Mouse (Mus musculus): ENCODE measurements at regions not wholly inside any gene's neighbourhood (a gene's known extent, or its start where the extent isn't known, plus 50 kb on each side); places are given as distances from the start of the nearest gene placed in this dataset.

- H3K27ac ChIP-seq (ENCODE audit: insufficient read depth, low read length) = no peak overlapping the region
- H3K9ac ChIP-seq (ENCODE audit: low read depth, poor library complexity, severe bottlenecking) = no peak overlapping the region
- H3K9me3 ChIP-seq (replicated peaks; ENCODE audit: control insufficient read depth, insufficient read depth, low read length, poor library complexity, severe bottlenecking) = no peaks in the 10 kb centered on the region; the same call in 1 of the 2 replicates
- no peak for TF ChIP-seq EP300 (IDR thresholded peaks at IDR 0.05; ENCODE audit: insufficient read depth, low read depth, low read length)
- TF ChIP-seq POLR2A (IDR thresholded peaks at IDR 0.05; ENCODE audit: insufficient read depth, low read length) = no peak
- no peak for TF ChIP-seq CTCF (IDR thresholded peaks at IDR 0.05; ENCODE audit: low read depth, low read length)
- no peaks in the 10 kb centered on the region for H3K36me3 ChIP-seq (ENCODE audit: control insufficient read depth, insufficient read depth, low read length, poor library complexity, severe bottlenecking)
- H3K4me1 ChIP-seq (ENCODE audit: control insufficient read depth, insufficient read depth, low read length) = no peaks in the 10 kb centered on the region
- no peak overlapping the region for H3K4me3 ChIP-seq (ENCODE audit: low read depth, low read length)
- H3K27me3 ChIP-seq (ENCODE audit: control insufficient read depth, insufficient read depth, low read length, poor library complexity, severe bottlenecking) = no peaks in the 10 kb centered on the region
Measured at GRCm38 (mm10) chr1:40942751-40943150, 137.3 kb downstream of the Tmem182 start.

GRCm38 (mm10) chr1:40943165-40943564 lies 137.8 kb downstream of the Tmem182 start:
- Histone ChIP-seq H3K4me3 (ENCODE audit: low read depth, low read length) (no peak overlapping the region), H3K27me3 (ENCODE audit: control insufficient read depth, insufficient read depth, low read length, poor library complexity, severe bottlenecking) (no peaks in the 10 kb centered on the region), H3K9ac (ENCODE audit: low read depth, poor library complexity, severe bottlenecking) (no peak overlapping the region), H3K4me1 (ENCODE audit: control insufficient read depth, insufficient read depth, low read length) (no peaks in the 10 kb centered on the region), H3K27ac (ENCODE audit: insufficient read depth, low read length) (no peak overlapping the region), H3K9me3 (replicated peaks; ENCODE audit: control insufficient read depth, insufficient read depth, low read length, poor library complexity, severe bottlenecking) (no peaks in the 10 kb centered on the region; the same call in 1 of the 2 replicates), H3K36me3 (ENCODE audit: control insufficient read depth, insufficient read depth, low read length, poor library complexity, severe bottlenecking) (no peaks in the 10 kb centered on the region)
- no peak for TF ChIP-seq EP300 (IDR thresholded peaks at IDR 0.05; ENCODE audit: insufficient read depth, low read depth, low read length)
- TF ChIP-seq POLR2A (IDR thresholded peaks at IDR 0.05; ENCODE audit: insufficient read depth, low read length) = no peak
- TF ChIP-seq CTCF (IDR thresholded peaks at IDR 0.05; ENCODE audit: low read depth, low read length) = no peak

GRCm38 (mm10) chr1:40950641-40951040 lies 145.2 kb downstream of the Tmem182 start:
- Histone ChIP-seq H3K9me3 (replicated peaks; ENCODE audit: control insufficient read depth, insufficient read depth, low read length, poor library complexity, severe bottlenecking) (no peaks in the 10 kb centered on the region; the same call in 1 of the 2 replicates), H3K4me1 (ENCODE audit: control insufficient read depth, insufficient read depth, low read length) (no peaks in the 10 kb centered on the region), H3K36me3 (ENCODE audit: control insufficient read depth, insufficient read depth, low read length, poor library complexity, severe bottlenecking) (no peaks in the 10 kb centered on the region), H3K27me3 (ENCODE audit: control insufficient read depth, insufficient read depth, low read length, poor library complexity, severe bottlenecking) (no peaks in the 10 kb centered on the region), H3K4me3 (ENCODE audit: low read depth, low read length) (no peak overlapping the region), H3K9ac (ENCODE audit: low read depth, poor library complexity, severe bottlenecking) (no peak overlapping the region), H3K27ac (ENCODE audit: insufficient read depth, low read length) (no peak overlapping the region)
- TF ChIP-seq POLR2A (IDR thresholded peaks at IDR 0.05; ENCODE audit: insufficient read depth, low read length) = no peak
- no peak for TF ChIP-seq CTCF (IDR thresholded peaks at IDR 0.05; ENCODE audit: low read depth, low read length)
- TF ChIP-seq EP300 (IDR thresholded peaks at IDR 0.05; ENCODE audit: insufficient read depth, low read depth, low read length) = no peak

- no peak overlapping the region for H3K4me3 ChIP-seq (ENCODE audit: low read depth, low read length)
- H3K4me1 ChIP-seq (ENCODE audit: control insufficient read depth, insufficient read depth, low read length) = no peaks in the 10 kb centered on the region
- no peaks in the 10 kb centered on the region for H3K36me3 ChIP-seq (ENCODE audit: control insufficient read depth, insufficient read depth, low read length, poor library complexity, severe bottlenecking)
- TF ChIP-seq EP300 (IDR thresholded peaks at IDR 0.05; ENCODE audit: insufficient read depth, low read depth, low read length) (no peak), POLR2A (IDR thresholded peaks at IDR 0.05; ENCODE audit: insufficient read depth, low read length) (no peak), CTCF (IDR thresholded peaks at IDR 0.05; ENCODE audit: low read depth, low read length) (no peak)
- H3K9me3 ChIP-seq (replicated peaks; ENCODE audit: control insufficient read depth, insufficient read depth, low read length, poor library complexity, severe bottlenecking) = no peaks in the 10 kb centered on the region
- H3K27me3 ChIP-seq (ENCODE audit: control insufficient read depth, insufficient read depth, low read length, poor library complexity, severe bottlenecking) = no peaks in the 10 kb centered on the region
- no peak overlapping the region for H3K9ac ChIP-seq (ENCODE audit: low read depth, poor library complexity, severe bottlenecking)
- no peak overlapping the region for H3K27ac ChIP-seq (ENCODE audit: insufficient read depth, low read length)
Measured at GRCm38 (mm10) chr1:40954720-40955163, 149.3 kb downstream of the Tmem182 start.

GRCm38 (mm10) chr1:40967768-40968504 lies 162.5 kb downstream of the Tmem182 start:
- Histone ChIP-seq H3K4me1 (ENCODE audit: control insufficient read depth, insufficient read depth, low read length) (no peaks in the 10 kb centered on the region), H3K36me3 (ENCODE audit: control insufficient read depth, insufficient read depth, low read length, poor library complexity, severe bottlenecking) (no peaks in the 10 kb centered on the region), H3K4me3 (ENCODE audit: low read depth, low read length) (no peak overlapping the region), H3K9me3 (replicated peaks; ENCODE audit: control insufficient read depth, insufficient read depth, low read length, poor library complexity, severe bottlenecking) (no peaks in the 10 kb centered on the region), H3K27me3 (ENCODE audit: control insufficient read depth, insufficient read depth, low read length, poor library complexity, severe bottlenecking) (no peaks in the 10 kb centered on the region), H3K27ac (ENCODE audit: insufficient read depth, low read length) (no peak overlapping the region), H3K9ac (ENCODE audit: low read depth, poor library complexity, severe bottlenecking) (no peak overlapping the region)
- TF ChIP-seq CTCF (IDR thresholded peaks at IDR 0.05; ENCODE audit: low read depth, low read length) (no peak), POLR2A (IDR thresholded peaks at IDR 0.05; ENCODE audit: insufficient read depth, low read length) (no peak), EP300 (IDR thresholded peaks at IDR 0.05; ENCODE audit: insufficient read depth, low read depth, low read length) (no peak)

GRCm38 (mm10) chr1:40983762-40984161 lies 178.4 kb downstream of the Tmem182 start:
- no peaks in the 10 kb centered on the region for H3K9me3 ChIP-seq (replicated peaks; ENCODE audit: control insufficient read depth, insufficient read depth, low read length, poor library complexity, severe bottlenecking)

More at GRCm38 (mm10) chr1:40983762-40984161, 178.4 kb downstream of the Tmem182 start:
- TF ChIP-seq EP300 (IDR thresholded peaks at IDR 0.05; ENCODE audit: insufficient read depth, low read depth, low read length) (no peak), POLR2A (IDR thresholded peaks at IDR 0.05; ENCODE audit: insufficient read depth, low read length) (no peak), CTCF (IDR thresholded peaks at IDR 0.05; ENCODE audit: low read depth, low read length) (no peak)
- Histone ChIP-seq H3K9ac (ENCODE audit: low read depth, poor library complexity, severe bottlenecking) (no peak overlapping the region), H3K27me3 (ENCODE audit: control insufficient read depth, insufficient read depth, low read length, poor library complexity, severe bottlenecking) (no peaks in the 10 kb centered on the region), H3K36me3 (ENCODE audit: control insufficient read depth, insufficient read depth, low read length, poor library complexity, severe bottlenecking) (no peaks in the 10 kb centered on the region), H3K27ac (ENCODE audit: insufficient read depth, low read length) (no peak overlapping the region), H3K4me1 (ENCODE audit: control insufficient read depth, insufficient read depth, low read length) (no peaks in the 10 kb centered on the region), H3K4me3 (ENCODE audit: low read depth, low read length) (no peak overlapping the region)
